Mouse (Mus musculus) midbrain, postnatal 0 days (tissue): ENCODE results near the gene Grid2ip. TPM values are rescaled to one million over a fixed set of nuclear protein-coding genes. Genes with fewer than 3 reads are reported as not detected.

ENCODE experiments used
- ATAC-seq: fragments of 200-750 bp; cut with Nextera tagmentation; 2 replicates; pipeline ENCODE4 v1.8.0; 2017; ENCODE audit warnings: moderate number of reproducible peaks, mild to moderate bottlenecking, moderate TSS enrichment, moderate library complexity; ENCODE audit not compliant: low FRiP score
- DNase-seq: peaks from one replicate; pipeline ENCODE4 v3.0.0-alpha.2; 2015; ENCODE audit warnings: low spot score
- H3K27ac ChIP-seq: fragments of 300-500 bp; sonication (generic); 2 replicates; pipeline ENCODE4 v1.5.1; 2014; ENCODE audit warnings: low read depth, mild to moderate bottlenecking, low read length, mixed read lengths
- H3K27me3 ChIP-seq: fragments of 300-500 bp; sonication (generic); 2 replicates; pipeline ENCODE4 v1.6.1; 2014; ENCODE audit warnings: low read length, control low read depth, mixed read lengths; ENCODE audit not compliant: insufficient read depth
- H3K36me3 ChIP-seq: fragments of 300-500 bp; sonication (generic); 2 replicates; pipeline ENCODE4 v1.6.1; 2014; ENCODE audit warnings: low read length, control low read depth, mixed read lengths; ENCODE audit not compliant: insufficient read depth
- H3K4me1 ChIP-seq: fragments of 300-500 bp; sonication (generic); 2 replicates; pipeline ENCODE4 v1.6.1; 2014; ENCODE audit warnings: mild to moderate bottlenecking, control low read depth, antibody characterized with exemption, low read length, mixed read lengths; ENCODE audit not compliant: insufficient read depth
- H3K4me2 ChIP-seq: fragments of 300-500 bp; sonication (generic); 2 replicates; pipeline ENCODE4 v1.6.1; 2014; ENCODE audit warnings: low read depth, mild to moderate bottlenecking, low read length, mixed read lengths; ENCODE audit not compliant: poor library complexity, severe bottlenecking
- H3K4me3 ChIP-seq: fragments of 300-500 bp; sonication (generic); 2 replicates; pipeline ENCODE4 v1.5.1; 2014; ENCODE audit warnings: low read depth, mild to moderate bottlenecking, low read length, moderate library complexity
- H3K9ac ChIP-seq: fragments of 300-500 bp; sonication (generic); replicated peaks from 2 replicates; pipeline ENCODE4 v1.6.1; 2014; ENCODE audit warnings: mild to moderate bottlenecking, low read length, moderate library complexity, mixed read lengths; ENCODE audit not compliant: poor library complexity, severe bottlenecking
- H3K9me3 ChIP-seq: fragments of 300-500 bp; sonication (generic); 2 replicates; pipeline ENCODE4 v1.6.1; 2016; ENCODE audit warnings: low read length, control low read depth
- CTCF ChIP-seq: IDR thresholded peaks from 2 replicates; pipeline ENCODE4 v1.5.1; 2016; ENCODE audit warnings: antibody characterized with exemption, mild to moderate bottlenecking
- WGBS: fragments of 180-500 bp; shearing (Covaris S2); extraction: QIAGEN DNeasy Blood & Tissue Kit; methylation state at CpG from one replicate; pipeline ENCODE4 v1.1.7; 2014; 5-methylcytosine and 5-hydroxymethylcytosine counted together
- polyA plus RNA-seq: library from polyadenylated mRNA; unstranded; fragments of >200 nt; fragmentation: Nextera tagmentation; extraction: Ambion mirVana; gene quantifications from 2 replicates; pipeline ENCODE4 v1.2.1, GENCODE M21; 2015
- total RNA-seq: library from RNA; depleted of rRNA; stranded (reverse); fragments of >200 nt; gene quantifications from 2 replicates; pipeline ENCODE4 v1.2.3, GENCODE M21; 2014

The Grid2ip gene
- total and polyA plus RNA-seq, 2 experiments from 2014 or later, result 0.60 to 2.8 TPM

DNA sequence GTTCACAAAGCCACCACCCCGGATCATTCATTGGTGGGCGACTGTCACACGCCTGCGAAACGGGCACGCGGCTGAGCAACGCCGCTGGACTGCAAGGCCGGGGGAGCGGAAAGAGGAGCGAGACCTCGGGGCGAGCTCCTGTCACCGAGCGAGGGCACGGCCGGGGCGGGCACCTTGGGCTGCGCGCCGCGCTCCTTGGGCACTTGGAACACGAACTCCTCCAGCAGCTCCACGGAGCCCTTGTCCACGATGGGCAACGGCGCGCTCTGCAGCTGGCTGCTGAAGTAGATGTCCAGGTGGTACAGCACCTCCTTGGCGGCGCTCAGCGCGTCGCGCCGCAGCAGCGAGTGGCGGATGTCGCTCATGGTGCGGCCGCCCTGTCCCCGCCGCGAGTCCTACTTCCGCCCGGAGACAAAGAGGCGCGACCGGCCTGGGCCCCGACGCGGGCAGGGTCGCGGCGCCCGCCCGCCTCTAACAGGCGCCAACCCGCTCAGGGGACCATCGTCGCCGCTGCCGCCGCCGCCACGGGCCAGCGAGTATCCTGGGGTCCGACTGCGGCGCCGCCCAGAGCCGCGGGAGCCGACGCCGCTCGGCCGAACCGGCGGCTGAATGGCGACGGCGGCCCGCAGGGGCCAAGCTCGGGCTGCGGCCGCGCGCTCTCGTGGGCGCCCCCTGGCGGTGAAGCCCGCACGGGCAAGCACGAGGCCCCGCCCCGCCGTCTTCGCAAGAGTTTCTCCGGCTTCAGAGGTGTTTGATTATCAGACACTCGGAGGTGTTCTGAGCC lies 42.2 kb upstream of the Grid2ip start, which contains the start of gene E130309D02Rik:
Gene E130309D02Rik (minus strand): TSS at position 631 of the 784 bp plus-strand sequence.
- peak; percentile 81 for ATAC-seq
- peak; percentile 79 for TF ChIP-seq CTCF
- H3K27me3 ChIP-seq, result no peaks in the 10 kb centered on the region
- peak within 1 kb of the TSS; percentile 85 for H3K4me3 ChIP-seq
- peak within 1 kb of the TSS; percentile 86 for H3K4me2 ChIP-seq
- under 1% methylated on average over 84 of the region's 101 CpGs for WGBS
- H3K9ac ChIP-seq, result peak within 1 kb of the TSS; percentile 77
- peaks cover 32% of the 10 kb centered on the region for H3K36me3 ChIP-seq
- DNase-seq, result peak; percentile 80
- H3K4me1 ChIP-seq, result peaks cover 12% of the 10 kb centered on the region
- peak within 1 kb of the TSS; percentile 95 for H3K27ac ChIP-seq
- H3K9me3 ChIP-seq, result no peaks in the 10 kb centered on the region

DNA sequence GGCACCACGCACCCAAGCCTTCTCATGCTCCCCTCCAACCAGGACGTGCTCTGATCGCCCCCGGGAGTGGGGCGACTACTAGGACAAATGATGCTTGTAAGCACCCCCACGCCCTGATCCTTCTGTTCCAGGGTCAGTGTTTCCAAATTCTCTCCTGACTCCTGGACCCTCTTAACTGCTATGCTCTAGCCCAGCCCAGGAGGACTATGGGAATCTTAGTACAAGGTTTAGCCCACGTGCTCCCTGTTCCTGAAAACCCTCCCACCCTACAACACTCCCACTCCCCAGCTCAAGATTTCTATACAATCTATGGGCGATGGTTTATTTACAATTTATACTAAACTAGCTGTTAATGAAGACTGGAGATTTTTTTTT lies 41.6 kb upstream of the Grid2ip start:
- peaks cover 35% of the 10 kb centered on the region for H3K36me3 ChIP-seq
- peak overlapping the region; percentile 85 for H3K4me3 ChIP-seq
- no peak overlapping the region for H3K9ac ChIP-seq
- ATAC-seq, result peak; percentile 25; the same call in 1 of the 2 replicates
- H3K27ac ChIP-seq, result peak overlapping the region; percentile 26; the same call in 1 of the 2 replicates
- DNase-seq, result no peak
- H3K4me2 ChIP-seq, result peak overlapping the region; percentile 86
- no peaks in the 10 kb centered on the region for H3K27me3 ChIP-seq
- WGBS, result 13% methylated on average over 8 of the region's 8 CpGs
- TF ChIP-seq CTCF, result no peak
- peaks cover 12% of the 10 kb centered on the region for H3K4me1 ChIP-seq
- no peaks in the 10 kb centered on the region for H3K9me3 ChIP-seq

DNA sequence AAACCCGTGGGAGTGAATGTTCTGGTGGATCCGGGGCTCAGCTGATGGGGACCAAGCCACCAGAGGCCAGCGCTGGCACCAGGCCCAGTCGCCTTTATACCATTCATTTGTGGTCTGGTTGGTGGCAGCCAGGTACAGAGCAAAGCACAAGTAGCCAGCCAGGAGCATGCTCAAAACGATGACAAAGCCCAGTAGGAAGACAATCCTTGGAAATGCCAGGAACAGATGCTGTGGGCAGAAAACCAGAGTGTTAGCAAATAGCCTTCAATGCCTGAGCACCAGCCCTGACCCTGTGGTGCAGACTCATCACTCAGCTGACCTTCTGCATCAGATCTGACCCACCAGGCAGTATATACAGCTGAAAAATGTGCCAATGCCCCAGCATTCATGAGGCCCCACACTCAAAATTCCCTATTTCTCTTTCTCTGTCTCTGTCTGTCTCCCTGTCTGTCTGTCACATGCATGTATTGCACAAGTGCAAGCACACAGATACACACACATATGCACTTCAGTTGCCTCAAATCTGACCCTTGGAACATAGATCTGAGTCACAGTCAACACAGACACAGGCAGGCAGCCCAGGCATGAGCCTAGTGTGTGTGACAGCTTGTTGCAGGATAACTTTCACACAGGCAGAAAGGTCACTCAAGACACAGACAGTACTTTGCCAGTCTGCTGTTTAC lies 40.4 kb upstream of the Grid2ip start:
- Histone ChIP-seq H3K4me2 (no peak overlapping the region), H3K9me3 (no peaks in the 10 kb centered on the region), H3K9ac (no peak overlapping the region), H3K4me1 (peaks cover 12% of the 10 kb centered on the region), H3K27ac (no peak overlapping the region), H3K4me3 (no peak overlapping the region), H3K36me3 (peaks cover 42% of the 10 kb centered on the region), H3K27me3 (no peaks in the 10 kb centered on the region)
- DNase-seq (no peak), ATAC-seq (no peak)
- WGBS, result 91% methylated on average over 5 of the region's 5 CpGs
- no peak for TF ChIP-seq CTCF

DNA sequence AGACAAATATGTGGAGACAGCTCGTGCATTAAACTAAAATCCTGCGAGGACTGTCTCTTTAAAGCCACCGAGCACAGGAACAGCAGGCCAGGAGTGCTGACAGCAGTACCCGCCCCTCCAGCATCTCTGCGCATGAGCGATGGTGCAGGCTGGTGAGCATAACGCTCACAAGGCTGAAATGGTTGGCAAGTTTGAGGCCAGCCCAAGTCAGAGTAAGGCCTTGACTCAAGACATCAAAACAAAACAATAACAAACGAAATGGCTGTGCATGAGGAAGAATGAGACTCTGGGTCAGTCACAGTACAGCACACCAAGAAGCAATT lies 39.9 kb upstream of the Grid2ip start:
- WGBS, result 83% methylated on average over 8 of the region's 8 CpGs
- Histone ChIP-seq H3K36me3 (peaks cover 46% of the 10 kb centered on the region), H3K4me1 (peaks cover 12% of the 10 kb centered on the region), H3K27me3 (no peaks in the 10 kb centered on the region), H3K4me2 (no peak overlapping the region), H3K4me3 (no peak overlapping the region), H3K27ac (no peak overlapping the region), H3K9me3 (no peaks in the 10 kb centered on the region), H3K9ac (no peak overlapping the region)
- no peak for TF ChIP-seq CTCF
- DNase-seq (no peak), ATAC-seq (no peak)

DNA sequence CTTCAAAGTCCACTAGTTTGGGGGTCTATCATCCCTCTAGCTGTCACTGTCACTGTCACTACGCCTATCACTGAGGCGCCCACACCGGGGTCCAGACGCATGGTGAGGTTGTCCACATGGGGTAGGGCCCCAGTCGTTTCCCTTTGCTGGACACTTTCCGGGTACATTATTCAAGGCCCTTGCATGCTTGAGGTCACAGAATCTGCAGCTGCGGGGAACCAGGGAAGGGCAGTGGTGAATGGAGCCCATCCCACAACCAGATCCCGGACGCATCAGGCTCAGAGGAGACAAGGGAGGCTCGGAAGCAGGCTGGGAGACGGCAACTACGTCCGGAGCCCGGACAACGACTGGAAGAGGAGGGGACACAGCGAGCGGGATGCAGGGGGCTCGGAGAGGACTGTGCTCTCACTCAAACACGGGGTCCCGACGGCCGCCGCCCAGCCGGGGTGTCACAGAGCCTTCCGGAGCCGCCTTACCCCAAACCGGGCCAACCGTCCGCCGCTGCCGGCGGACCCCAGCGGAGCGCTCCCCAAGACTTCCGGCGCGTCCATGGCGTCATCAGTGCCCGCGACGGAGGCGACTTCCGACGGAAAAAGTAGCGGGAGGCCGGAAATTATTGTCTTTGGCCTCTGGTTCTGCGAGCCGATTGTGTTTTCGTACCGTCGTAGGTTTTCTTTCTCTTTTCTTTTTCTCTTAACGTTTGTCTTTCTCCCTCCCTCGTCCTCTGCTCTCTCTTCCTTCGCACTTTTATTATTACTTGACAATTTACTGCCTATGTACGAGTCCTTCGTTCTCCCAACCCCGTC lies 28.2 kb upstream of the Grid2ip start, which contains the start of gene Zdhhc4:
Gene Zdhhc4 (minus strand): TSS at position 567 of the 806 bp plus-strand sequence.
- Histone ChIP-seq H3K4me1 (0 out of 2 replicates have a peak, but pooled peaks cover 6% of the 10 kb centered on the region), H3K36me3 (peaks cover 27% of the 10 kb centered on the region), H3K4me3 (peak within 1 kb of the TSS; percentile 92), H3K27ac (peak within 1 kb of the TSS; percentile 75), H3K9ac (peak within 1 kb of the TSS; percentile 87), H3K9me3 (no peaks in the 10 kb centered on the region), H3K27me3 (no peaks in the 10 kb centered on the region), H3K4me2 (peak within 1 kb of the TSS; percentile 91)
- under 1% methylated on average over 57 of the region's 57 CpGs for WGBS
- DNase-seq (peak; percentile 95), ATAC-seq (peak; percentile 68)
- TF ChIP-seq CTCF, result no peak
